7 mouse cellular contexts compared by ENCODE assay signal in genomic region chr17:46327413-46327905, GRCm38 (mm10). TPM values are rescaled to one million over a fixed set of nuclear protein-coding genes. Genes with fewer than 3 reads are reported as not detected.
DNase-seq lines count a peak whose midpoint lies in the region; ATAC-seq and TF ChIP-seq lines count a peak whose summit lies in the region.

No protein-coding gene starts in this region.

- H3K9me3 ChIP-seq in lung, embryonic 14.5 days (ENCODE audit: low read depth, low read length) = no peaks in the 10 kb centered on the region
- H3K9me3 ChIP-seq in embryonic facial prominence, embryonic 12.5 days = no peaks in the 10 kb centered on the region
- no peaks in the 10 kb centered on the region for H3K9me3 ChIP-seq in intestine, embryonic 15.5 days
- H3K9me3 ChIP-seq in neural tube, embryonic 15.5 days (replicated peaks) = no peaks in the 10 kb centered on the region

- H3K4me3 ChIP-seq in lung, embryonic 14.5 days (ENCODE audit: low read depth, low read length) = peak overlapping the region; percentile 69
- H3K4me3 ChIP-seq in embryonic facial prominence, embryonic 12.5 days = peak overlapping the region; percentile 79
- H3K4me3 ChIP-seq in intestine, embryonic 15.5 days (replicated peaks) = peak overlapping the region; percentile 83
- H3K4me3 ChIP-seq in neural tube, embryonic 15.5 days (replicated peaks) = peak overlapping the region; percentile 72

- peak overlapping the region; percentile 85 for H3K4me2 ChIP-seq in lung, embryonic 14.5 days
- H3K4me2 ChIP-seq in embryonic facial prominence, embryonic 12.5 days (replicated peaks) = peak overlapping the region; percentile 76
- peak overlapping the region; percentile 77 for H3K4me2 ChIP-seq in intestine, embryonic 15.5 days (replicated peaks)
- peak overlapping the region; percentile 83 for H3K4me2 ChIP-seq in neural tube, embryonic 15.5 days

- WGBS in lung, embryonic 14.5 days = 2% methylated on average over 27 of the region's 27 CpGs
- WGBS in embryonic facial prominence, embryonic 12.5 days = 4% methylated on average over 27 of the region's 27 CpGs
- WGBS in intestine, embryonic 15.5 days = 2% methylated on average over 27 of the region's 27 CpGs
- 2% methylated on average over 27 of the region's 27 CpGs for WGBS in neural tube, embryonic 15.5 days

- no peak for TF ChIP-seq CTCF in lung, embryonic 14.5 days (IDR thresholded peaks at IDR 0.05; ENCODE audit: low read depth)

- no peaks in the 10 kb centered on the region for H3K4me1 ChIP-seq in lung, embryonic 14.5 days (ENCODE audit: insufficient read depth)
- H3K4me1 ChIP-seq in embryonic facial prominence, embryonic 12.5 days = no peaks in the 10 kb centered on the region
- H3K4me1 ChIP-seq in intestine, embryonic 15.5 days (replicated peaks) = no peaks in the 10 kb centered on the region
- peaks cover 15% of the 10 kb centered on the region for H3K4me1 ChIP-seq in neural tube, embryonic 15.5 days

- peak overlapping the region; percentile 93 for H3K27ac ChIP-seq in lung, embryonic 14.5 days (ENCODE audit: low read depth)
- H3K27ac ChIP-seq in embryonic facial prominence, embryonic 12.5 days = peak overlapping the region; percentile 95
- H3K27ac ChIP-seq in intestine, embryonic 15.5 days = peak overlapping the region; percentile 96
- H3K27ac ChIP-seq in neural tube, embryonic 15.5 days (replicated peaks) = peak overlapping the region; percentile 94

- no peak for ATAC-seq in lung, embryonic 14.5 days (ENCODE audit: insufficient read depth)
- ATAC-seq in embryonic facial prominence, embryonic 12.5 days (ENCODE audit: insufficient number of reproducible peaks, insufficient read depth, low FRiP score, low TSS enrichment) = no peak
- no peak; the same call in 1 of the 2 replicates for ATAC-seq in intestine, embryonic 15.5 days
- no peak for ATAC-seq in neural tube, embryonic 15.5 days (ENCODE audit: low FRiP score)

- H3K9ac ChIP-seq in lung, embryonic 14.5 days = peak overlapping the region; percentile 71
- H3K9ac ChIP-seq in embryonic facial prominence, embryonic 12.5 days = peak overlapping the region; percentile 82
- H3K9ac ChIP-seq in intestine, embryonic 15.5 days = peak overlapping the region; percentile 80
- peak overlapping the region; percentile 83 for H3K9ac ChIP-seq in neural tube, embryonic 15.5 days (replicated peaks)

- H3K36me3 ChIP-seq in lung, embryonic 14.5 days (ENCODE audit: insufficient read depth) = no peaks in the 10 kb centered on the region
- peaks cover 12% of the 10 kb centered on the region; the same call in 1 of the 2 replicates for H3K36me3 ChIP-seq in embryonic facial prominence, embryonic 12.5 days
- H3K36me3 ChIP-seq in intestine, embryonic 15.5 days = no peaks in the 10 kb centered on the region
- peaks cover 14% of the 10 kb centered on the region for H3K36me3 ChIP-seq in neural tube, embryonic 15.5 days

- peak; percentile 44 for DNase-seq in lung, embryonic 14.5 days
- DNase-seq in lung, postnatal 4 days = no peak
- no peak for DNase-seq in ovary, adult 18-20 months (ENCODE audit: low spot score)
- DNase-seq in gastrocnemius, adult 18-20 months (ENCODE audit: low spot score) = no peak

- H3K27me3 ChIP-seq in lung, embryonic 14.5 days (ENCODE audit: insufficient read depth, low read length) = no peaks in the 10 kb centered on the region
- H3K27me3 ChIP-seq in embryonic facial prominence, embryonic 12.5 days = no peaks in the 10 kb centered on the region
- H3K27me3 ChIP-seq in intestine, embryonic 15.5 days (replicated peaks) = no peaks in the 10 kb centered on the region
- no peaks in the 10 kb centered on the region for H3K27me3 ChIP-seq in neural tube, embryonic 15.5 days (replicated peaks)

RNA-seq across cellular contexts. Expression of gene Abcc10, which starts 0.7 kb away (rescaled TPM):
- polyA plus RNA-seq in lung, embryonic 14.5 days (2014; fragmentation: Nextera tagmentation; extraction: Ambion mirVana) = 4.7 and 5.5 TPM in 2 replicates
- polyA plus RNA-seq in embryonic facial prominence, embryonic 12.5 days (2016; fragmentation: Nextera tagmentation; extraction: Ambion mirVana) = 7.6 and 8.3 TPM in 2 replicates
- 6.3 and 7.4 TPM in 2 replicates for polyA plus RNA-seq in intestine, embryonic 15.5 days (2015; fragmentation: Nextera tagmentation; extraction: Ambion mirVana)
- polyA plus RNA-seq in neural tube, embryonic 15.5 days (2015; fragmentation: Nextera tagmentation; extraction: Ambion mirVana) = 9.3 TPM in 2 replicates
- total RNA-seq in gastrocnemius, adult 18-20 months (2021) = 1 to 10 TPM; 1.9 to 2.9 TPM

RNA-seq across cellular contexts. Expression of gene Dlk2, which starts 30.2 kb away (rescaled TPM):
- 0.38 and 0.46 TPM in 2 replicates for polyA plus RNA-seq in lung, embryonic 14.5 days (2014; fragmentation: Nextera tagmentation; extraction: Ambion mirVana)
- polyA plus RNA-seq in embryonic facial prominence, embryonic 12.5 days (2016; fragmentation: Nextera tagmentation; extraction: Ambion mirVana) = 4.5 and 5.5 TPM in 2 replicates
- polyA plus RNA-seq in intestine, embryonic 15.5 days (2015; fragmentation: Nextera tagmentation; extraction: Ambion mirVana) = 0.64 and 0.77 TPM in 2 replicates
- polyA plus RNA-seq in neural tube, embryonic 15.5 days (2015; fragmentation: Nextera tagmentation; extraction: Ambion mirVana) = 24.7 and 27.4 TPM in 2 replicates
- total RNA-seq in gastrocnemius, adult 18-20 months (2021) = not detected

RNA-seq across cellular contexts. Expression of gene Tjap1, which starts 44.6 kb away (rescaled TPM):
- polyA plus RNA-seq in lung, embryonic 14.5 days (2014; fragmentation: Nextera tagmentation; extraction: Ambion mirVana) = 39.1 and 43.2 TPM in 2 replicates
- 64.0 and 66.4 TPM in 2 replicates for polyA plus RNA-seq in embryonic facial prominence, embryonic 12.5 days (2016; fragmentation: Nextera tagmentation; extraction: Ambion mirVana)
- 28.6 and 29.6 TPM in 2 replicates for polyA plus RNA-seq in intestine, embryonic 15.5 days (2015; fragmentation: Nextera tagmentation; extraction: Ambion mirVana)
- 28.6 and 32.6 TPM in 2 replicates for polyA plus RNA-seq in neural tube, embryonic 15.5 days (2015; fragmentation: Nextera tagmentation; extraction: Ambion mirVana)
- total RNA-seq in gastrocnemius, adult 18-20 months (2021) = 10 to 100 TPM; 32.1 to 48.1 TPM

RNA-seq across cellular contexts. Expression of gene Zfp318, which starts 56.1 kb away (rescaled TPM):
- polyA plus RNA-seq in lung, embryonic 14.5 days (2014; fragmentation: Nextera tagmentation; extraction: Ambion mirVana) = 15.2 and 18.3 TPM in 2 replicates
- polyA plus RNA-seq in embryonic facial prominence, embryonic 12.5 days (2016; fragmentation: Nextera tagmentation; extraction: Ambion mirVana) = 16.9 and 18.2 TPM in 2 replicates
- polyA plus RNA-seq in intestine, embryonic 15.5 days (2015; fragmentation: Nextera tagmentation; extraction: Ambion mirVana) = 6.6 and 7.1 TPM in 2 replicates
- 19.0 and 19.9 TPM in 2 replicates for polyA plus RNA-seq in neural tube, embryonic 15.5 days (2015; fragmentation: Nextera tagmentation; extraction: Ambion mirVana)
- total RNA-seq in gastrocnemius, adult 18-20 months (2021) = 10 to 100 TPM; 14.0 to 15.5 TPM
